ENCODE assay signal across 27 mouse cellular contexts in the genomic region with DNA sequence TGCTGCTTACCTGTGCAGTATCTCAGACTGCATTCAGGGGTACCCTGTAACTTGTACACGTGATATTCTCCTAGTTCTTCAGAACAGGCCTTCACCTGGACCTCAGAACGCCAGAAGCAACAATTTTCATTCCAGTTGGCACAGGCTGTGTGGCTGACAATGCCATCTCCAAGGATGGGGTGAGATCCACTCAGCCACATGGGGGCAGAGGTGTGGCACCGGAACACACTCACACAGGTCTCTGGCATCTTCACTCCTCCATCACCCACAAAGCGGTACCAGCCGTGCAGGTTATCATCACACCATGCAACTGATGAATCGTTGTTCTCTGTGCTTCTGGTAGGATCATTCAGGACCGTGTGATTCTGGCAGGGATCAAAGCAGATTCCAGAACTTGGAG. TPM values are rescaled to one million over a fixed set of nuclear protein-coding genes. Genes with fewer than 3 reads are reported as not detected.
"Had no signal": no experiment of that assay in that cellular context is flagged by ENCODE, and none has a peak within 500 bp of the region (broad histone marks: within the 10 kb centered on the region; RNA-seq: fewer than 3 reads in every experiment).

No protein-coding gene starts in this region.

- DNase-seq: lung, adult 18-20 months; lung, postnatal 10 days; lung, postnatal 36 days; retina, postnatal 1 day; right cerebral cortex, postnatal 4 days; thymus, adult 2 months; thymus, postnatal 14 days; thymus, postnatal 4 days had no signal

- H3K27ac ChIP-seq: intestine, embryonic 15.5 days; liver, embryonic 12.5 days; liver, embryonic 15.5 days; lung, embryonic 15.5 days; midbrain, embryonic 10.5 days; midbrain, embryonic 13.5 days; neural tube, embryonic 13.5 days; stomach, postnatal 0 days had no signal

- H3K4me2 ChIP-seq: intestine, embryonic 15.5 days; liver, embryonic 12.5 days; liver, embryonic 15.5 days; lung, embryonic 15.5 days; midbrain, embryonic 13.5 days; neural tube, embryonic 13.5 days had no signal

- H3K4me3 ChIP-seq: intestine, embryonic 15.5 days; liver, embryonic 12.5 days; liver, embryonic 15.5 days; lung, embryonic 15.5 days; megakaryocyte, embryonic 14.5 days; midbrain, embryonic 10.5 days; midbrain, embryonic 13.5 days; myocyte; neural tube, embryonic 13.5 days had no signal

- ATAC-seq: intestine, embryonic 15.5 days; liver, embryonic 12.5 days; midbrain, embryonic 13.5 days; midbrain, embryonic 16.5 days had no signal

- H3K4me1 ChIP-seq: intestine, embryonic 15.5 days; liver, embryonic 12.5 days; liver, embryonic 15.5 days; lung, embryonic 15.5 days; megakaryocyte, embryonic 14.5 days; midbrain, embryonic 10.5 days; midbrain, embryonic 13.5 days; neural tube, embryonic 13.5 days had no signal

- H3K9ac ChIP-seq: intestine, embryonic 15.5 days; liver, embryonic 12.5 days; liver, embryonic 15.5 days; lung, embryonic 15.5 days; midbrain, embryonic 13.5 days; neural tube, embryonic 13.5 days had no signal

- H3K27me3 ChIP-seq: intestine, embryonic 15.5 days; liver, embryonic 12.5 days; liver, embryonic 15.5 days; lung, embryonic 15.5 days; megakaryocyte, embryonic 14.5 days; midbrain, embryonic 13.5 days; neural tube, embryonic 13.5 days had no signal

- H3K36me3 ChIP-seq: intestine, embryonic 15.5 days; liver, embryonic 12.5 days; liver, embryonic 15.5 days; lung, embryonic 15.5 days; midbrain, embryonic 10.5 days; midbrain, embryonic 13.5 days; neural tube, embryonic 13.5 days had no signal

- H3K9me3 ChIP-seq: intestine, embryonic 15.5 days; liver, embryonic 12.5 days; liver, embryonic 15.5 days; lung, embryonic 15.5 days; midbrain, embryonic 10.5 days; midbrain, embryonic 13.5 days; neural tube, embryonic 13.5 days had no signal

RNA-seq across cellular contexts. Expression of a gene that starts 4.9 kb away (rescaled TPM):
- total RNA-seq: layer of hippocampus, postnatal 25 days; left cerebral cortex, adult 18-20 months; left cerebral cortex, postnatal 36 days; monocyte, adult 5-6 weeks; neutrophil, adult 5-6 weeks had no signal
- polyA plus RNA-seq: limb, embryonic 11.5 days; limb, embryonic 14.5 days; liver, embryonic 12.5 days; liver, embryonic 15.5 days; lung, embryonic 15.5 days; midbrain, embryonic 10.5 days; midbrain, embryonic 13.5 days; midbrain, embryonic 16.5 days; myocyte; neural tube, embryonic 13.5 days; stomach, embryonic 14.5 days had no signal

RNA-seq across cellular contexts. Expression of a gene that starts 24.9 kb away (rescaled TPM):
- total RNA-seq: layer of hippocampus, postnatal 25 days; left cerebral cortex, adult 18-20 months; left cerebral cortex, postnatal 36 days; monocyte, adult 5-6 weeks; neutrophil, adult 5-6 weeks had no signal
- polyA plus RNA-seq: intestine, embryonic 15.5 days; limb, embryonic 11.5 days; limb, embryonic 14.5 days; liver, embryonic 12.5 days; liver, embryonic 15.5 days; lung, embryonic 15.5 days; midbrain, embryonic 10.5 days; midbrain, embryonic 13.5 days; midbrain, embryonic 16.5 days; myocyte; neural tube, embryonic 13.5 days; stomach, embryonic 14.5 days; stomach, postnatal 0 days had no signal
